Mouse (Mus musculus) telencephalon, adult 2 months (tissue): ENCODE data around the gene Slc13a5.

Source experiments
- DNase-seq: peaks from one replicate; pipeline ENCODE4 v3.0.0-alpha.2; 2011; ENCODE audit warnings: low read depth, low spot score

Gene Slc13a5

DNA sequence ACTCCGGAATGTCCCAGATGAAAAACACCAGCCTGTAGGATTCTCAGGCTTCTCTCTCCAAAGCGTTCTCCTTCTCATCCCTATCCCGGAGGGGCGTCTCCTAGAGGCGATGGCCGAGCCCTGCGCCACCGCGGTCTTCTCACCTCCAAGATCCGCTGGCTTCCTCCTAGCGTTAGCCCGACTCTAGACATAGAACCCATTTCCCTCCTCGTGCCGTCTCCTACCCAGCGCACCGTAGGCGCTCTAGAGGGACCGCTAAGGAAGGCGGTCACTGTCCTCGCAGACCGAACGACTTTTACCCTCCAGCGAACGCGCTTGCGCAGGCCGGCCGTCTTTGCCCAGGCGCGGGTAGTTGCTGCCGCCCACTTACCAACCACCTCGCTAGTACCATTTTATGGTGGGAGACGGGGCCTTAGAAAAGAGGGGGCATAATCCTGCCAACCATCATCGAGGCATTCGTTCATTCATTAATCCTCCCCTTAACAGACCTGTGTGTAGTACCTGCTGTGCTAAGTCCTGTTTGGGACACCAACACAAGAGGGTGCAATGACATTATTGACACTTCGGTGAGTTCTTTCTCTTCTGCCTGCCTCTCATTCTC lies at the start of gene Slc13a5:
Slc13a5 (minus strand) TSS at position 263 of the 601 bp plus-strand sequence.
- no peak for DNase-seq

GRCm38 (mm10) chr11:72314151-72314895 lies 47.3 kb upstream of the Slc13a5 start, which contains the start of gene Fbxo39:
Gene Fbxo39, plus strand, starts transcription at chr11:72314444.
- peak; percentile 36 for DNase-seq

DNA sequence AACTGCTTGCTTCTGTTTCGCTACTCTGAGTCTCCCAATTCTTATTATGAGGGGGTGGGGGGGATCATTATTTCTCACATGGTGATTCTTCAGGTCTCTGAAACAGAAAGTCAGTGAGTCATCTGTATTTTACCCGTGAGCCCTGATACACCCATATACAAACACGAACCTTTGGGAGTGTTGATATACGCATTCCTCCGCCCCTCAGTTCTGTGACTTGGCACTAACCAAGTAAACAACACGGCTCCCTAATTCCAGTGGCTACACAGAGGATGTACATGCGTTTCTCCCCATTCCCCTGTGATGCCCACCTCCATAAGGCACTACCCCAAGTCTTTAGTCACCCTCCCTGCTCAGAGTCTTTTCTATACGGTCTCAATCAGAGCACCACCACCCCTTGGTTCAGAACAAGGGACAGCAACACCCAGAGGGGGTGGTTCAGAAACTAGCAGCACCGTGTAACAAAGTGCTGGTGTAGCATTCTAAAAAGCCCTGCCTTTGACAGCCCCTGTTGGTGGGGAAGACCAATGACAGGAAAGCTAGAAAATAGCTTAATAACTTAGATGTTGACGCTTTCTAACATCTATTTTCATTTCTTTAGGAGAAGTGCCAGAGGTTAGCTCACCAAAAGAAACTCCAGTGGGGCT lies 44.5 kb upstream of the Slc13a5 start:
- DNase-seq = no peak

DNA sequence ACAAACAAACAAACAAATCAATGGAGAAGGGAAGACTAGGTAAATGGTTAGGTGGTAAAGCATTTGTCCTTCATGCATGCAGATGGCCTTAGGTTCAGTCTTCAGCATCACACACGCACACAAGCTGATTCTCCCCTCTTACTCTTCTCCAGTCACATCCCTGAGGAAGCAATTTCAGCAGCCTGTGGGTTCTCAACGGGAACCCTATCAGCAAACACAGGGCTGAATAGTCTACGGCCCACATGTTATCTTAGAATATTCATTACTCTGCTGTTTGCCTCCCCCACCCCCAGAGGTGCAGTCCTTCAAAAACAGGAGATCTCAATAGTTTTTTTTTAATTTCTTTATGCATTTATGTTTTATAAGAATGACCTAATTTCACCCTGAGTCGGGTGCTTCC lies 43.5 kb upstream of the Slc13a5 start:
- DNase-seq = no peak

- DNase-seq = no peak
Measured at GRCm38 (mm10) chr11:72308982-72309381, 42.0 kb upstream of the Slc13a5 start.

DNA sequence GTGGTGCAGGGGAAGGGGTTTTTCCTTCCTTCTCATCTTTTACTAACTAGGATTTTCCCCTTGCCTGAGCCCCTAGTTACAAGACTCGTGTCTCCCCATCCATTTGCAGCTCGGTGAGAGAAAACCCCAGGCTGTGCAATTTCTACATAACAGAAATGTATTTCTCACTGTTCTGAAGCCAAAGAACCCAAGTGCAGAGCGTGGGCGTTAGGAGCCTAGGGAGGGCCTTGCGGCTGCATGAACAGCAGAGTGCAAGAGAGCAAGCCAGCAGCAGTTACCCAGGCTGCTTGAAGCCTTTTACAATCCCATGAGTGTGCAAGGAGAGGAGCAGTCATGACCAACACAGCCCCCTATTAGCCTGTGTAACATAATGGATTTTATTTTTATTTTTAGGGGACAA lies 40.4 kb upstream of the Slc13a5 start:
- peak; percentile 58 for DNase-seq

- peak; percentile 84 for DNase-seq
Measured at GRCm38 (mm10) chr11:72302230-72302629, 35.2 kb upstream of the Slc13a5 start.

- no peak for DNase-seq
Measured at GRCm38 (mm10) chr11:72301334-72301733, 34.3 kb upstream of the Slc13a5 start, which contains the start of gene Xaf1. Gene Xaf1, plus strand, starts transcription at chr11:72301629.

DNA sequence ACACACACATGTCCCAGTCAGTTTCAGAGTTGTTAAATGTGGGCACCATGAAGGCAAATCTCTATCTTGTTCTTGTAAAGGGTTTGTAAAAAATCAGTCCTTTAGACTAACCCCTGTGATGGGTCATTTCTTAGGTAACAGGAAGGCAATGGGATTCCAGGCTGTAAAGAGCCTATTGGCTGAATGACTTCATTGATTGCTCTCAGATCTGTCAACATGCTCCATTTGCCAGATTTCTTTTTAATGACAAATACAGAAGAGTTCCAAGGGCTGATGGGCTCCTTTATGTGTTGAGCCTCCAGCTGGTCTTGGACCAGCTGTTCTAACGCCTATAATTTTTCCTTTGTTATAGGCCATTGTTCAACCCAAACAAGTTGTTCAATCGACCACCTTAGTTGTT lies 26.1 kb upstream of the Slc13a5 start:
- DNase-seq = no peak

- DNase-seq = no peak
Measured at GRCm38 (mm10) chr11:72287543-72287942, 20.5 kb upstream of the Slc13a5 start.

GRCm38 (mm10) chr11:72287126-72287525 lies 20.1 kb upstream of the Slc13a5 start:
- no peak for DNase-seq

DNA sequence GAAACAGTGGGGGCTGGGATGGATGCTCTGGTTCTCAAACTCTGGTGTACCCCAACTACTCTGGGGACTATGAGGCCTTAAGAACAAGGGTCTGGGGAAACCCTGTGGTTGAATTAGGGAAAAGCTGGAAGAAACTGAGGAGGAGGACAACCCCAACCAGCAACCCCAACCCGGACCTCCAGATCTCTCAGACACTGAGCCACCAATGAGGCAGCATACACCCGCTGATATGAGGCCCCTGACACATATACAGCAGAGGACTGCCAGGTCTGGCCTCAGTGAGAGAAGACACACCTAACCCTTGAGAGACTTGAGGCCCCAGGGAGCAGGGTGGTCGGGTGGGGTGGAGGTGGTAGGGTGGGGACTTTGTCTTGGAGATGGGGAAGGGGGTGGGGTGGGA lies 19.6 kb upstream of the Slc13a5 start:
- no peak for DNase-seq

- no peak for DNase-seq
Measured at GRCm38 (mm10) chr11:72285971-72286480, 19.0 kb upstream of the Slc13a5 start.

DNA sequence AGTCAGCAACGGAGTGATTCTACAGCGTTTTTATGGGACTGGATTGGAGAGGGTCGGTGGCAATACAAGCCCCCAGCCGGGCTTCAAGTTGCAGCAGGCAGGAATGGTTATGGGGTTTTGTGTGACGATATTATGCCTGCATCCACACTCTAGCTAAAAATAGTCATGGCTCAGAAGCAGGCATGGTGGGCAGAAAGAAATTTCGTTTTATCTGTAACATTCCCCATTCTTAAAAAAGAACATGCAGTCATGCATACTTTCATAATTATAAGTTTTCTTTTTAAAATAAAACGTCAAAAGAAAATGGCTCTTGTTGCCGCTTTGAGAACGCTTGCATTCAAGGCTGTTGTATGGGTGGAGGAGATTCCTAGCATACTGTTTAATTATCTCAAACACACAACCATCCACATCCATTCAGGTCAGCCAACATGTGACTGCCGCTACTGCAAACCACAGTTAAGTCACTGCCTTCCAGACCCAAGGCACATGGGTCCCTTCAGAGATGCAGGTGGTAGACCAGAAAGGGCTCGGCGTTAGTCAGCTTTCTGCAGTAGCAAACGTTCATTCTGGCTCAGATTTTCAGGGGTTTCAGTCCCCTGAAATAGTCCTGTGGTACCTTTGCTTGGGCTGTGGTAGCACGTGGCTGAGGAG lies 17.6 kb upstream of the Slc13a5 start:
- peak; percentile 51 for DNase-seq

- DNase-seq = no peak
Measured at GRCm38 (mm10) chr11:72283486-72284224, 16.6 kb upstream of the Slc13a5 start.

DNA sequence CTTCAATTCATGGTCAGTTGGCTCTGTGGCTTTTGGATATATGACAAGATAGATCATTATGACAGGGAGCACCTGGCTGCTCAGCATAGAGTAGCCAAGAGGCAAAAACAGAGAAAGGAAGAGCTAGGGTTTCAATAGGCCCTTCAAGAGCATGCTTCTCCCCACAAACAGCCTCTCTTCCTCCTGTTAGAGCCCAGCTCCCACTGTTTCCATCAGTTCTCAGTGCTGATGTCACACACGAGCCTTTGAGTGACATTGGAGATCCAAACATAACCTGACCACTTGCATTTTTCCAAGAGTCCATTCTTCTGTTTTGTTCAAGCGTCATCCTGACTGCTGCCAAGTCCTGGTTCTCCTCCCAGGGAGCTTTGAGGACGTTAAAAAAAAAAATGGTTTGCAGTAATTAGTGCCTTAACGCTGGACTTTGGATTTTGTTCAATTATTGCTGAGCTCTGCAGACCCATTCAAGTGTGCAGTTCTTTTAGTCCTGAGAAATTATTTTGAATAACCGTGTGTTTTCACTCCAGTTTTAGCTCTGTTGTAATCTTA lies 14.9 kb upstream of the Slc13a5 start:
- DNase-seq = no peak

DNA sequence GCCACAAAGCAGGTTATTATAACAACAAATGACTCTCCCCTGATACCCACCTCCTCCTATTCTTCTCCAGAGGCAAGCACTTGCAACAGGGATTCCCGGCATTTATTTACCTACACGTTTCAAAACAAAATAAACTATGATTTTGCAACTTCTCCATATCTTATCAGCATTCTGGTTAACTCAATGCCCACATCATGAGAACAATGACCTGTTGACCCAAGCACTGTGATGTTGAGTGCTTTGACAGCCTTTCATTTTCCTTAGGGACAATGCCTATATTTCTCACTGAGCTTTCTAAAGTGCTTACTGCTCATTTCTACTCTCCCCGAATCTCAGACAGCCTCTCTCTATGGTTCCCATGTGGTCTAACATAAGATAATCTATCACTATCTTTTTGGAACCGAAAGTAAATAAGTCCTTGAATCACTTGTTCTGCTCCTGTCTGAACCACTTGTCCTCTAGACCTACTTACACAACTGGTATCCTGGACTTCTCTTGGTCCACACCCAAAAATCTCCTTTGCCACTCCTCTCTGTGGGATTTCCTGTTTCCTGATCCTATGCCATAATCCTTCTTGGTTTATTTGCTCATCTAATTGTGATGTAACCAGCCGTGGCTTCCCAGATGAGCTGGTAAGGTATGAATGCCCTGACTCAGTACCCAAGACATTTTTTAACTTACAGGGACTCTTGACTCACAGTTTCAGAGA lies 14.3 kb upstream of the Slc13a5 start:
- DNase-seq = no peak

- no peak for DNase-seq
Measured at GRCm38 (mm10) chr11:72273341-72273740, 6.3 kb upstream of the Slc13a5 start.

DNA sequence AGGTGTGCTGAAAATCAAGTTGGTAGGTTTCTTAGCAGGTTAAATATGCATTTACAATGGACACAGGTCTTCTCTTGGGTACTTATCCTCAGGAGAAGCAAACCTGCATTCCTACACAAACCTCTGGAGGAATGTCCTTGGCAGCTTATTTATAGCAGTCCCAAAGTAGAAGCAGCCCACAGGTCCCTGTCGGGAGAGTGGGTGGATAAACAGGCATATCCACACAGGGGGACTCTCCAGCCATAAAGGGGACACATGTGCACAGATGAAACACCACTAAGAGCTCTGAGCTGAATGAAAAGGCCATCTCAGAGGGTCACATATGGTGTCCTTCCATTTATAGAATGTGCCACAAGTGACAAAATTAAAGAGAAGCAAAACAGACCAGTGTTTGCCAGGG lies 4.7 kb upstream of the Slc13a5 start:
- DNase-seq = no peak

- DNase-seq = no peak
Measured at GRCm38 (mm10) chr11:72266207-72266959, 639 bp downstream of the Slc13a5 start.
